Mouse (Mus musculus): ENCODE measurements around the gene Cblb. TPM values are rescaled to one million over a fixed set of nuclear protein-coding genes. Genes with fewer than 3 reads are reported as not detected.

Cblb gene
- polyA plus RNA-seq, 1 experiment: 1.8 TPM

DNA sequence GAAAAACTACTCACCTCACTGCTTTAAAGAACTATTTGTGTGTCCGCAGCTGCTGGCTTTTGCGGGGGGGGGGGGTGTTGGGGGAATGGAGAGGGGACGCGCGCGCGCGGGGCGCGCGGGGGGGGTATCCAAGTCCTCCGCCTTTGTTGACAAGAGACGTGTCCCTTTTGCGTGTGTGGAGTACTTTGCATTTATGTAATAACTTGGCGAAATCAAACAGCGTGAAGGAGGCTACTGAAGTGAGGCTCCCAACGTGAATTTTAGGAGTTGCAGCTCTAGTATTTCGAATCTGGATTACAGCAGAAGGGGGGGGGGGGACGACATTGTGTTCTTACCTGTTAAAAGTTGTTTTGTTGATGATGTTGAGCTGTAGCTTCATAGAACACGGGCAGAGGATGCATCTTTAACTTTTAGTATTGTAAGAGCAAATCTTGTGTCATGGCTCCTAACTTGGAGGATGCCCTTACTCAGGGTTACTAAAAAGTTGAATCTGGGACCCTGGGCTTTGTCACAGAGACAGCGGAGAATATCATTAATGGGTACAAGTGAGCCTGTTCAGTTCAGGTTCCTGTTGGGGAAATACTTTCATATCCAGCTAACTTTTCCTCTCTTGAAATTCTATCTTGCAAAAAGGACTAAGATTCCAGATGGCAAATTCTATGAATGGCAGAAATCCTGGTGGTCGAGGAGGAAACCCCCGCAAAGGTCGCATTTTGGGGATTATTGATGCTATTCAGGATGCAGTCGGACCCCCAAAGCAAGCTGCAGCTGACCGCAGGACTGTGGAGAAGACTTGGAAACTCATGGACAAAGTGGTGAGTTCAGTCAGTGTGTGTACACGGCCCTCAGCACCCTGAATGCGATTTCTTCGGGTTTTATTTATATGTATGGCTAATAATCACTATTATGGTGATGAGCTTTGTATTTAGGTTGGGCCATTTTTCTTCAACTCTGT lies 1.6 kb downstream of the Cblb start:
- TF ChIP-seq GATA1 (IDR thresholded peaks at IDR 0.05; ENCODE audit: low read length): no peak

DNA sequence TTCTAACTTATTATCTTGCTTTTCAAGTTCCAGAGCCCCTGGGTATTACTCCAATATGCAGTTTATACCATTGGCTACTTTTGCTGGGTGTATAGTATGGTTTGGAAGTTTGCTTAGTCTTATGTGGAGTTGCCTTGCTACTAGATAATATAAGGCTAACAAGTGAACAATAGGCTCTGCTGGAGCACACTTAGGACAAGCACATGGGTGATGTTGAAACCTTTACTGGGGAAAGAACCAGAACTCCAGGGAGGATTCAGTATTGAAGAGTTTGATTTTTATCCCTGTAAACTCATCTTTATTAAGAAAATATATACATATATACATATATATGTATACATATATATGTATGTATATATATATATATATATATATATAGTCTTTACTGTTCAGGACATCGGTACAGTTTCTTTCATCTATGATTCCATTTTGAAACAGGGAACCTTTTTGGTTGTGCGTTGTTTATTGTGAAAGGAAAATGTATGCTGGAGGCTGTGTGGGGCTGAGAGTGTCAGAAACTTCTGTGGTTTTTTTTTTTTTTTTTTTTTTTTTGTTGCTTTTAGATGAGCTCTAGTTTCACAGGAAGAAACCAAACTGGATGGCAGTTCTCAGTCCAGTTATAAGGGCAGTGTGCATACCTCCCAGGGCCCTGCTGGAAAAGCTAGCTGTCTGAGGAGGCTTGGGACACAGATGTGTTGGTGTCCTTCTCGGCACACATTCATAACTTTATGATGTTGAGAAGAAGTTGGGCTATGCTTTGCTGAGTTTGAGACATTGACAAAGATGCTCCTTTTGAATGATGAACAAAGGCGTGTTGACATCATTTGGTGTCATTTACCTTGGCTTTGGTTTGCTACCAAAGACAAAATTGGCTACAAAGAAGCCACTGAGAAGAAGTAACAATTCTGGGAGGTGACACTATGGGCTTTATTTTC lies 2.6 kb downstream of the Cblb start:
- no peak for TF ChIP-seq GATA1 (IDR thresholded peaks at IDR 0.05; ENCODE audit: low read length)

DNA sequence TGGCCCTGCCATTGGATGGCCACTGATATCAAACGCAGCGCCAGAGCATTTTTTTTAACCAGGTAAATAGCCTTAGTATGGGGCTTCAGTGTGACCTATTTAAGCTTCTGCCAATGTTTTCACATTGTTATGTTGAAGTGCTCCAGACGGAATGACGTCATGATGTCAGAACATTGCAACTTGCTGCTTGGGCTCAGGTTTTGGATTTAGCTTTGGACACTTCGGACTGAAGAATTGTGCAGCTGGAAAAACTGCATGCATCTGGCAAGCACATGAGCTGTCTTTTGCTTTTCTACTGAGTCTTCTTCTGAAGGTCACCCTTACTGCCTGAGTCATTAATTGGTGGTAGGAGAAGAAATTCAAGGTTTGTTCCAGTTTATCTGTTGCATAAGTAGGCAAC lies 3.3 kb downstream of the Cblb start:
- no peak for TF ChIP-seq GATA1 (IDR thresholded peaks at IDR 0.05; ENCODE audit: low read length)

DNA sequence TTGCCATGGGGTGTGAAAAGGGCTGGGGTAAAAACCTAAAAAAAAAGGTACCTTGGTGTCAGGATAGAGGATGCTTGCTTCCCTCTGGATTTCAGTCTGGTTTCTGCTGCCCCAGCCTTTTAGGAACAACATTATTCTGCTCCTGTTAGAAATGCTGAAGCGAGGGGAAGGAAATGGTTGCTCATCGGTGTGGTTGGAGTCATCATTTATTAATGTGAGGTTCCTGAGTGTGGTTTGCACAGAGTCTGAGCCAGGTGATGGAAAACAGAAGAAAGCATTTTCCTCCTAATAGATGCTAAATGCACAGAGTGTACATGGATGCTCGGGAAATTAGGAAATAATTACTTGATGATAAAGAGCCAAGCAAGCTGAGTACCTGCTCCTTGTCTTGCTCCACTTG lies 5.3 kb downstream of the Cblb start:
- TF ChIP-seq GATA1 (IDR thresholded peaks at IDR 0.05; ENCODE audit: low read length): no peak

DNA sequence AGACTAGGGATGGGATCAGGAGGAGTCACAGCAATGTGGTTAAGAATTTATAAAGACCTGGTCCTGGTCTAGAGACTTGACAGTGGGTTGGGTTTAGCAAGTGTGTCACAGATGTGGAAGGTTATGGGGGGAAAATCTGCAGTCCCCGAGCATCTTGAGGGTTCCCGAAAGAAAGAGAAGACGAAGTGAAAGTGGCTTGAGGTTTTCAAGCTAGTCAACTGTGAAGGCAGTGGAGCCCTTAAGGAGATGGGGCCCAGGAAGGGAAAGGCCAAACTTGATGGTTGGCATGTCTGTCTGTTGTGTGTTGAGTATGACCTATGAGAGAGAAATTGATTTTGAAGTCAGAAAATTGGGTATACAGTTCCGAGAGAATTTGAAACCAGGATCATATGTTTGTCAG lies 7.3 kb downstream of the Cblb start:
- no peak for TF ChIP-seq GATA1 (IDR thresholded peaks at IDR 0.05; ENCODE audit: low read length)

DNA sequence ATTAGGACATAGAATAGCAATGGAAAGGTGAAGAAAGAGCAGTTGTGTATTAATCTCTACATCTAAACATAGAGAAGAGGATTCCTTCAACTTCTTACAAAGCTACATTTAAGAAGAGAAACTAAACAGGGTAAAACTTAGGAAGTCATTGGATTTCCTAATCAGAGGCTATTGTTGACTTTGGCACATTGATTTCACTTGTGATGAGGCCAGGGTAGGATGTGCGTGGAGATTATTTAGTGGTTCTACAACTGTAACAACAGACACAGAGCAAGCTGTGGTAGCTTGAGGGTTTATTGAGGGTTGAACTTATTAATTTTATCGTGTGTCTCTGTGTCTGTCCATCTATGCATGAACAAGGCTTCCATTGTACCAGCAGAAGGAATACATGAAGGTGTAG lies 7.8 kb downstream of the Cblb start:
- TF ChIP-seq GATA1 (IDR thresholded peaks at IDR 0.05; ENCODE audit: low read length): no peak

DNA sequence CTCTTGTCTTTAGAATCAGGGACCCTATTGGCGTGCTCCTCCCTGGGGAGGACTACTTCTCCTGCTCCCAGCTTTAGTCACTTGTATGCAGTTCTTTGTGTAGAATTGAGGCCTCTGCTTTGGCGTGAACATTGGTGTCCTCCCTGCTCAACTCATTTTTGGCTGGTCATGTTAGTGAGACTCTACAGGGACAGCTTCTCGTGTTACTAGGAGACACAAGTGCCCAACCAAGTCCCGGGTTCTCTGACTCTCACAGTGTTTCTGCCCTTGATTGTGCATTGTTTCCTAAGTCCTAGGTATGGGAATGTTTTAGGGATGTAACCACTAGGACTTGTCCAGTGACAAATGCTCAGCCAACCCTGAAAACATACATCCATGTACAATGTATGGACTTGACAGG lies 9.9 kb downstream of the Cblb start:
- TF ChIP-seq GATA1 (IDR thresholded peaks at IDR 0.05; ENCODE audit: low read length): no peak

DNA sequence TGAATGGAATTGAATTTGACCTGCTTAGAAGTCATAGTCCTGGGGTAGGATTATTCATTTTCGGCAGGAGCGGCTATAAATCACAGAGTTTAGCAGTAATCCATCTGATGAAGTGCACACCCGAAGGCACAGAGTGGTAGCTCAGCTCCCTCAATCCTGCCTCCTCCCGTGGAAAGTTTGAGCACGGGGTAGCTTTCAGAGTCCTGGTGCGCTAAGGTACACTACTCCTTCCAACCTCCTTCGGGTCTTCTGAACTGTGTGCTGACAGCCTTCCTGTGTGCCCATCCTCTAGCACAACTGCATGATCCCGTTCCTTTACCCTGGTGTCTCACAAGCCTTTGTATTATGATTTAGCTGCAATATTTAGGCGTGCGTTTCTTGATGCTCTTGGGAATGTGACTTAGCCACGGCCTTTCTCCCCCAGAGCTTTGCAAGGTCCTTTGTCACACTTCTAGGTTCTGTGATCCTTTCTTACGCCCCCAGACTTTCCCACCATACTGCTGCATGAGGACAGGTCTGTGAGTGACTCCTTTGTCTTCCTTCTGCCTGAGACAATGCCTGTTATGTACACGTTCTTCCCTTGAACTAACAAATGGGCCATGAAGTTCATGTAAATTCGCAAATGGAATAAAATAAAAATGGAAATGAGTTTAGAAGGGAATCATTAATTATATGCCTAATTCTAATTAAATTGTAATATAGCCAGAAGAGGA lies 11.8 kb downstream of the Cblb start:
- no peak for TF ChIP-seq GATA1 (IDR thresholded peaks at IDR 0.05; ENCODE audit: low read length)

DNA sequence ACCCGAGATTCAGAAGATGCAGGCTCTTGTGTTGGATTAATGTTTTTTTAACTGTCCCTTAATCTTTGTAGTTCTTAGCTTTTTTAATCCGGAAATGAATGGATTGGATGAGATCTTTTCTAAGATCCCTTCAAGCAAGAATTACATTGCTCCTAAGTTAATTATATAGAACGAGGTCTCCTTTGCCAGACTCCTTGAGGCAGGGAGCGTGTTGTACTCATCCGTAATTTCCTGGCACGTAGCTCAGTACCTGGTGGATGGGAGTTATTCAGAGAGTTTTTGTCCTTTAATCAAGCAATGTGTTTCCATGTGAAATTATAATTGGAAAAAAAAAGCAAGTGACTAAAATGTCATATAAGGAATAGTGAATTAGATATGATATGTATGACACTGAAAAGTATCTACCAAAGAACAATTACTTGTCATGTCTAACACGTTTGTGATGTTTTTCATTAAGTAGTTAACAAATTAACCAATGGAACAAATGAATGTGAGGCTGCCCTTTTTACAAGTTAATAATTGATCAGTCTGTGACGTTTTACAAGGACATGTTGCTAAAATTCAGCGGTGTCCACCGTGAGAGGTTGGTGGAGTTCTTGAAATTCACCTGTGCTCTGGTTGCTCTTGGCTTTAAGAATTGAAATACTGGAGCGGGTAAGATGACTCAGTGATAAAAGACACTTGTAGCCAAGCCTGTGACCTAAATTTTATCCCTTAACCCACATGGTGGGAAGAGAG lies 12.5 kb downstream of the Cblb start:
- TF ChIP-seq GATA1 (IDR thresholded peaks at IDR 0.05; ENCODE audit: low read length): no peak

DNA sequence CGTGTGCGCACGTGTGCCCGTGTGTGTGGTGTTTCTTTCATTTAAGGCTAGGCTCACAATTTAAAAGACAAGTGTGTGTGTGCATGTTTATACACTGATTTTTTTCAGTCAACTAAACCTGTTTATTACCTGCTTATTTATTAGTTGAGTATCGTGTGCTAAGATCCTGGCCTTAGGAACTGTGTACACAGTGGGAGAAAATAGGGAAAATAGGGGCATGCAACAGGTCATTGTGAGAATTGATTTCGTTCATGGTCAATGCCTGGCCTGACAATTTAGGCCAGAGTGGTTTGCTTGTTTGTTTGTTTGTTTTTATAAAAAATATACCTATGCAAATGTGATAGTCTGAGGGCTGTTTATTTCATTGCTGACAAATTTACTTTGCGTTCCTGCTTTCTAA lies 13.5 kb downstream of the Cblb start:
- no peak for TF ChIP-seq GATA1 (IDR thresholded peaks at IDR 0.05; ENCODE audit: low read length)

DNA sequence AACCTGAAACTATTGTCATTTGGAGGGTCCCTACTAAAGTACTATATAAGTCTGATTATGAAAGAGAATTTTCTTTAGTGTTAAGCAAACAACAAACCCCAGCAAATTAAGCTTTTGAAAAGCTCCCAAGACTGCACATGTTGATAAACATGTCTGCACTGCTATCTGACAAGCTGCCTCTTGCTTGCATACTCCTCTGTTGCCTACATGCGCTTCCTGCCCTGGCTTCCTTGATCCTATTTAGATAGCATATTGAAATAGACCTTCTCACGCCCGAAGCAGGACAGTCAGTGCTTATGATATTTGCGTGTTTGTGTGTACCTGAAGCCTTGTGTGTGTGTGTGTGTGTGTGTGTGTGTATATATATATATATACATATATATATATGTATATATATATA lies 14.0 kb downstream of the Cblb start:
- no peak for TF ChIP-seq GATA1 (IDR thresholded peaks at IDR 0.05; ENCODE audit: low read length)

DNA sequence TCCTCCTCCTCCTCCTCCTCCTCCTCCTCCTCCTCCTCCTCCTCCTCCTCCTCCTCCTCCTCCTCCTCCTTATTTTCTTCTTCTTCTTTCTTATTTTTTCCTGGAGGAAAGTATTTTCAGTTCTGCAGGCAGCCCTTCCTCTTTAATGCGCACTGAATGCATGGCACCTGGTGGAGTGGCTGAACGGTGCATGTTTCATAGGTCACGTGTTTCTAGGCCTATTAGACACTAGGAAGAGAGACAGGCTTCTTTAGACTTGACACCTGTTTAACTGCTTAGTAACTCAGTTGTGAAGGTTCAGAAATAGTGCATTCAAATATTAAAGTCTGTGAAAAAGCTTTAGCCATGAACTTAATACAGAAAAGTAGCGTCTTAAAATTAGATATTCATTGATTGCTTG lies 15.4 kb downstream of the Cblb start:
- no peak for TF ChIP-seq GATA1 (IDR thresholded peaks at IDR 0.05; ENCODE audit: low read length)

DNA sequence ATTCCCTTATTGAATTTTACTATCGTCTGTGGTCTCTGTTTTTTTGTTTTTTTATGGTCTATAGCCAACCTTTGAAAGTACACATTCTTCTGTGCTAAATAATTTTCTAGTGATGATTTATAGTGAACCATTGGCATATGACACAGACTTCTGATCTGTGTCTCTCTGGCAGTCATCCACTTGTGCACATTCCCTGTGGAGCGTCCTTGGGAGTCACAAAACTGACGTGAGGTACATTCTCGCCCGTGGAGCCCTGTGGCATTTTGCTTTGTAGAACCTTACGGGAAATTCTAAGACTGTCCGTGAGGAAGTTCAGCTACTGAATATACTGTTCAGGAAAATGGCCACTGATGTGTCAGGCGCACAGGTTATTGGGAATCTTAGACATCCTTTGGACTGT lies 20.1 kb downstream of the Cblb start:
- TF ChIP-seq GATA1 (IDR thresholded peaks at IDR 0.05; ENCODE audit: low read length): no peak

DNA sequence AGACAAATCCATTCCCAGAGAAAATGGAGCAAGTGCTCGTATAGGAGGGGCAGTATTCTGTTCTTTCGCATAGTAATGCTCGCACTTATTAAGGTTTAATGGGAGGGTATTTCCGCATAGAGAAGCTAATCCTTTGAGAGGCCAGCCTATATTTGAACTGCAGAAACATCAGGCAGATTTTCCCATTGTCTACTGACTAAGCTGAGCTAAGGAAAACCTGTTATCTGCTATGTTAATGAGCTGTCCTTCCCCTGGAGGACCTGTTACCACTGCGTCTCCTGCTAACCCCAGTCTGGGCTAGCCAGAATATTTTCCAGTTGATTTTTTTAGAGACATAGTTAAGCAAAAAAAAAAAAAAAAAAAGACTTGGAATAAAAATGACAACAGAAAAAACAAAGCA lies 21.7 kb downstream of the Cblb start:
- TF ChIP-seq GATA1 (IDR thresholded peaks at IDR 0.05; ENCODE audit: low read length): no peak

DNA sequence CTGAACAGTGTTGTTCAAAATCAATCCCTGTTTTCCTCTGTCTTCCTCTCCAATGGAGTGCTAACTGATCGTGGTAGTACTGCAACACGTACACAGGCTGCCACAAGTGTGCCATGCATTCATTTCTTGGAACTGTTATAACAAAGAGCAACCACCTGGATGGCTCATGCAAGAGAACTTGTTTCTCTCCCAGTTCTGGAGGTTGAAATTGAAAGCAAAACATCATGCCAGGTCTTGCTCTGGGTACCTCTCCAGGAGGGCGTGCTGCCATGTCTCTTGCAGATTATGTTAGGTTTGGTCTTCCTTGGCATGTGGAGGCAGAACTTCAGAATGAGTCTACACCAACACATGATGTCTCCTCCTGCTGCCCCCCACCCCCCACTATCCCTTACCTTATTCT lies 24.2 kb downstream of the Cblb start:
- no peak for TF ChIP-seq GATA1 (IDR thresholded peaks at IDR 0.05; ENCODE audit: low read length)

All from G1E-ER4 (cell line).